Mouse (Mus musculus): Measurements from ENCODE around the gene Actl11. TPM values are rescaled to one million over a fixed set of nuclear protein-coding genes. Genes with fewer than 3 reads are reported as not detected.

The Actl11 gene
- polyA plus RNA-seq, 1 experiment from 2014 or later = not detected

- no peak for TF ChIP-seq CTCF (IDR thresholded peaks at IDR 0.05; ENCODE audit: low read depth)
- no peak for TF ChIP-seq EP300 (optimal IDR thresholded peaks at IDR 0.05)
- Histone ChIP-seq H3K9me3 (ENCODE audit: control insufficient read depth, low read length) (no peaks in the 10 kb centered on the region), H3K27ac (replicated peaks) (no peak overlapping the region), H3K4me2 (replicated peaks; ENCODE audit: low read depth) (no peak overlapping the region), H3K4me3 (ENCODE audit: low read depth, low read length) (no peak overlapping the region), H3K27me3 (ENCODE audit: control insufficient read depth, insufficient read depth, low read length) (no peaks in the 10 kb centered on the region), H3K36me3 (ENCODE audit: control insufficient read depth, insufficient read depth, low read length) (no peaks in the 10 kb centered on the region), H3K9ac (ENCODE audit: low read length) (no peak overlapping the region), H3K4me1 (replicated peaks; ENCODE audit: control insufficient read depth, insufficient read depth) (no peaks in the 10 kb centered on the region)
- no peak for DNase-seq (ENCODE audit: low spot score)
- ATAC-seq (ENCODE audit: low FRiP score, low TSS enrichment) = no peak
- WGBS = 78% methylated on average over 10 of the region's 10 CpGs
Observed at GRCm38 (mm10) chr9:107961351-107961762, 33.1 kb downstream of the Actl11 start.

GRCm38 (mm10) chr9:107961881-107962280 is 33.6 kb downstream of the Actl11 start:
- 0 out of 2 replicates have a peak, but pooled peaks have one; percentile 18 for ATAC-seq (ENCODE audit: low FRiP score, low TSS enrichment)

GRCm38 (mm10) chr9:107962916-107963315 is 34.6 kb downstream of the Actl11 start:
- no peaks in the 10 kb centered on the region for H3K27me3 ChIP-seq (ENCODE audit: control insufficient read depth, insufficient read depth, low read length)
- H3K4me1 ChIP-seq (replicated peaks; ENCODE audit: control insufficient read depth, insufficient read depth) = no peaks in the 10 kb centered on the region
- TF ChIP-seq EP300 (optimal IDR thresholded peaks at IDR 0.05) (no peak), CTCF (IDR thresholded peaks at IDR 0.05; ENCODE audit: low read depth) (no peak)
- DNase-seq (ENCODE audit: low spot score) (no peak), ATAC-seq (ENCODE audit: low FRiP score, low TSS enrichment) (no peak)
- WGBS = 95% methylated on average over 9 of the region's 9 CpGs
- no peak overlapping the region for H3K4me2 ChIP-seq (replicated peaks; ENCODE audit: low read depth)
- no peaks in the 10 kb centered on the region for H3K9me3 ChIP-seq (ENCODE audit: control insufficient read depth, low read length)
- H3K9ac ChIP-seq (ENCODE audit: low read length) = no peak overlapping the region
- H3K27ac ChIP-seq (replicated peaks) = no peak overlapping the region
- H3K36me3 ChIP-seq (ENCODE audit: control insufficient read depth, insufficient read depth, low read length) = no peaks in the 10 kb centered on the region
- H3K4me3 ChIP-seq (ENCODE audit: low read depth, low read length) = no peak overlapping the region

More at GRCm38 (mm10) chr9:107961881-107962280, 33.6 kb downstream of the Actl11 start:
- H3K36me3 ChIP-seq (ENCODE audit: control insufficient read depth, insufficient read depth, low read length) = no peaks in the 10 kb centered on the region
- WGBS = 50% methylated on average over 5 of the region's 5 CpGs
- no peaks in the 10 kb centered on the region for H3K9me3 ChIP-seq (ENCODE audit: control insufficient read depth, low read length)
- H3K27ac ChIP-seq (replicated peaks) = no peak overlapping the region
- TF ChIP-seq EP300 (optimal IDR thresholded peaks at IDR 0.05) (no peak), CTCF (IDR thresholded peaks at IDR 0.05; ENCODE audit: low read depth) (peak; percentile 75)
- no peak overlapping the region for H3K4me3 ChIP-seq (ENCODE audit: low read depth, low read length)
- H3K4me2 ChIP-seq (replicated peaks; ENCODE audit: low read depth) = no peak overlapping the region
- no peaks in the 10 kb centered on the region for H3K4me1 ChIP-seq (replicated peaks; ENCODE audit: control insufficient read depth, insufficient read depth)
- H3K9ac ChIP-seq (ENCODE audit: low read length) = no peak overlapping the region
- H3K27me3 ChIP-seq (ENCODE audit: control insufficient read depth, insufficient read depth, low read length) = no peaks in the 10 kb centered on the region
- peak; percentile 51 for DNase-seq (ENCODE audit: low spot score)

- H3K9me3 ChIP-seq (ENCODE audit: control insufficient read depth, low read length) = no peaks in the 10 kb centered on the region
- no peak overlapping the region for H3K4me3 ChIP-seq (ENCODE audit: low read depth, low read length)
- H3K36me3 ChIP-seq (ENCODE audit: control insufficient read depth, insufficient read depth, low read length) = 0 out of 2 replicates have a peak, but pooled peaks cover under 1% of the 10 kb centered on the region
- DNase-seq (ENCODE audit: low spot score) (peak; percentile 89), ATAC-seq (ENCODE audit: low FRiP score, low TSS enrichment) (peak; percentile 78)
- TF ChIP-seq EP300 (optimal IDR thresholded peaks at IDR 0.05) (no peak), CTCF (IDR thresholded peaks at IDR 0.05; ENCODE audit: low read depth) (peak; percentile 98)
- WGBS = 17% methylated on average over 5 of the region's 5 CpGs
- no peaks in the 10 kb centered on the region for H3K27me3 ChIP-seq (ENCODE audit: control insufficient read depth, insufficient read depth, low read length)
- no peak overlapping the region for H3K4me2 ChIP-seq (replicated peaks; ENCODE audit: low read depth)
- H3K9ac ChIP-seq (ENCODE audit: low read length) = no peak overlapping the region
- H3K27ac ChIP-seq (replicated peaks) = no peak overlapping the region
- no peaks in the 10 kb centered on the region for H3K4me1 ChIP-seq (replicated peaks; ENCODE audit: control insufficient read depth, insufficient read depth)
Observed at GRCm38 (mm10) chr9:107963700-107964099, 35.4 kb downstream of the Actl11 start.

- Histone ChIP-seq H3K4me3 (ENCODE audit: low read depth, low read length) (no peak overlapping the region), H3K27me3 (ENCODE audit: control insufficient read depth, insufficient read depth, low read length) (no peaks in the 10 kb centered on the region), H3K27ac (replicated peaks) (no peak overlapping the region), H3K9me3 (ENCODE audit: control insufficient read depth, low read length) (no peaks in the 10 kb centered on the region), H3K9ac (ENCODE audit: low read length) (no peak overlapping the region), H3K4me2 (replicated peaks; ENCODE audit: low read depth) (no peak overlapping the region), H3K36me3 (ENCODE audit: control insufficient read depth, insufficient read depth, low read length) (0 out of 2 replicates have a peak, but pooled peaks cover 2% of the 10 kb centered on the region), H3K4me1 (replicated peaks; ENCODE audit: control insufficient read depth, insufficient read depth) (no peaks in the 10 kb centered on the region)
- WGBS = 90% methylated on average over 9 of the region's 9 CpGs
- ATAC-seq (ENCODE audit: low FRiP score, low TSS enrichment) (no peak), DNase-seq (ENCODE audit: low spot score) (no peak)
- TF ChIP-seq CTCF (IDR thresholded peaks at IDR 0.05; ENCODE audit: low read depth) = no peak
Observed at GRCm38 (mm10) chr9:107964681-107965080, 36.4 kb downstream of the Actl11 start.

GRCm38 (mm10) chr9:107966676-107967075 is 38.4 kb downstream of the Actl11 start:
- Histone ChIP-seq H3K4me3 (ENCODE audit: low read depth, low read length) (no peak overlapping the region), H3K36me3 (ENCODE audit: control insufficient read depth, insufficient read depth, low read length) (0 out of 2 replicates have a peak, but pooled peaks cover 2% of the 10 kb centered on the region), H3K27ac (replicated peaks) (no peak overlapping the region), H3K9ac (ENCODE audit: low read length) (no peak overlapping the region), H3K4me1 (replicated peaks; ENCODE audit: control insufficient read depth, insufficient read depth) (no peaks in the 10 kb centered on the region; the same call in 1 of the 2 replicates), H3K9me3 (ENCODE audit: control insufficient read depth, low read length) (no peaks in the 10 kb centered on the region), H3K27me3 (ENCODE audit: control insufficient read depth, insufficient read depth, low read length) (no peaks in the 10 kb centered on the region), H3K4me2 (replicated peaks; ENCODE audit: low read depth) (no peak overlapping the region)
- 85% methylated on average over 10 of the region's 10 CpGs for WGBS
- no peak for ATAC-seq (ENCODE audit: low FRiP score, low TSS enrichment)
- no peak for DNase-seq (ENCODE audit: low spot score)
- TF ChIP-seq CTCF (IDR thresholded peaks at IDR 0.05; ENCODE audit: low read depth) = no peak
- no peak for TF ChIP-seq EP300 (optimal IDR thresholded peaks at IDR 0.05)
